In the genomic region with DNA sequence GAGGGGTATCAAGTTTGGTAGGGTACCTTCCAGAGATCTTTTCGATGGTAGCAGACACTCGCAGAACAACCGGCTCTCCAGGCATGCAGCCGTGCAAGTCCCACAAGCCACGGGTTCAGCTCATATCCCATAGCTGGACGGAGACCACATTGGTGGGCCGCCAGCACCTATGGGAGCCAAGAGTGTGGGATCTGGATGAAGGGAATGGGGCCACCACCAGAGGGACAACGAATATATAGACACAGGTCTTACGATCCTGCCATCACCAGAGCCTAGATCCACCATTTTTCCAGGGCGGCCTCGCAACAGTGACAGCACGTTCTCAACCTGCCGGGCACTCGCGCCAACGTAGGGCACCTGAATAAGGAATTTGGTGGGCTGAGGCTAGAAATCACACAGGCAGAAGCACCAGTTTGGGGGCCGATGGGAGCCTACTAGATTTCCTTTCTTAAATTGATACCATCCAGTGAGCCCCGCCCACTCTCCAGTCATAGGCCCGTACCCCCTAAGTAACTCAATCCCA, we compare ENCODE assay signal across 1 mouse cellular context.
TF ChIP-seq lines count a peak whose summit lies in the region.

No protein-coding gene starts in this region.

TF ChIP-seq in ES-E14, 5 proteins besides CTCF, POLR2A, EP300 and RAD21:
- TF ChIP-seq CHD2 (IDR thresholded peaks at IDR 0.05; ENCODE audit: low read depth, low read length) (no peak), ZC3H11A (IDR thresholded peaks at IDR 0.05; ENCODE audit: borderline replicate concordance, low read depth, low read length) (no peak), HCFC1 (IDR thresholded peaks at IDR 0.05; ENCODE audit: borderline replicate concordance, insufficient read depth, low read length) (no peak), ZNF384 (IDR thresholded peaks at IDR 0.05; ENCODE audit: low read depth, low read length) (no peak), MAFK (IDR thresholded peaks at IDR 0.05; ENCODE audit: insufficient read depth, low read depth, low read length) (no peak)
